ENCODE assay signal across 9 mouse cellular contexts in genomic region chr13:55465830-55466440, GRCm38 (mm10). TPM values are rescaled to one million over a fixed set of nuclear protein-coding genes. Genes with fewer than 3 reads are reported as not detected.
A peak's percentile ranks its signal among the peaks of the same experiment; 100 is the strongest.
DNase-seq lines count a peak whose midpoint lies in the region; ATAC-seq and TF ChIP-seq lines count a peak whose summit lies in the region.
"Had no signal": no experiment of that assay in that cellular context is flagged by ENCODE, and none has a peak within 500 bp of the region (broad histone marks: within the 10 kb centered on the region; RNA-seq: fewer than 3 reads in every experiment).

No protein-coding gene starts in this region.

- H3K4me3 ChIP-seq in forebrain, embryonic 10.5 days = peak overlapping the region; percentile 76; the same call in 1 of the 2 replicates
- H3K4me3 ChIP-seq in hindbrain, embryonic 16.5 days (ENCODE audit: low read length) = peak overlapping the region; percentile 66
- H3K4me3 ChIP-seq in midbrain, postnatal 0 days (ENCODE audit: low read depth, low read length) = peak overlapping the region; percentile 85
- H3K4me3 ChIP-seq: liver, embryonic 15.5 days had no signal

- ATAC-seq in frontal cortex, adult (ENCODE audit: low TSS enrichment) = peak; percentile 17; the same call in 1 of the 2 replicates
- ATAC-seq in hindbrain, embryonic 16.5 days = no peak
- ATAC-seq in midbrain, postnatal 0 days (ENCODE audit: low FRiP score) = no peak

- no peak for TF ChIP-seq CTCF in midbrain, postnatal 0 days (IDR thresholded peaks at IDR 0.05)

- H3K4me2 ChIP-seq in hindbrain, embryonic 16.5 days (ENCODE audit: low read length) = peak overlapping the region; percentile 94
- H3K4me2 ChIP-seq in midbrain, postnatal 0 days (ENCODE audit: low read depth, low read length, poor library complexity, severe bottlenecking) = peak overlapping the region; percentile 84
- H3K4me2 ChIP-seq: liver, embryonic 15.5 days had no signal

- no peak for DNase-seq in frontal cortex, postnatal 10 days (ENCODE audit: low spot score in 2 of 2)
- no peak for DNase-seq in forebrain, embryonic 10.5 days (ENCODE audit: extremely low spot score, low spot score)
- DNase-seq in midbrain, postnatal 0 days (ENCODE audit: low spot score) = no peak
- no peak for DNase-seq in Muller cell, postnatal 12 days (ENCODE audit: inconsistent ontology term)
- no peak for DNase-seq in embryo, embryonic 10.5 days (ENCODE audit: low spot score)
- no peak for DNase-seq in kidney, postnatal 25 days

- H3K9me3 ChIP-seq in forebrain, embryonic 10.5 days = no peaks in the 10 kb centered on the region
- H3K9me3 ChIP-seq in hindbrain, embryonic 16.5 days (ENCODE audit: control insufficient read depth, low read length) = no peaks in the 10 kb centered on the region
- no peaks in the 10 kb centered on the region for H3K9me3 ChIP-seq in midbrain, postnatal 0 days (ENCODE audit: low read length)
- H3K9me3 ChIP-seq: liver, embryonic 15.5 days had no signal

- peak overlapping the region; percentile 78 for H3K9ac ChIP-seq in hindbrain, embryonic 16.5 days (ENCODE audit: low read depth, low read length)
- H3K9ac ChIP-seq in midbrain, postnatal 0 days (replicated peaks; ENCODE audit: low read length, poor library complexity, severe bottlenecking) = peak overlapping the region; percentile 95
- H3K9ac ChIP-seq: liver, embryonic 15.5 days had no signal

- H3K27ac ChIP-seq in forebrain, embryonic 10.5 days = peak overlapping the region; percentile 97
- peak overlapping the region; percentile 9; the same call in 1 of the 2 replicates for H3K27ac ChIP-seq in hindbrain, embryonic 16.5 days (ENCODE audit: low read depth, low read length)
- H3K27ac ChIP-seq in midbrain, postnatal 0 days (ENCODE audit: low read depth, low read length) = peak overlapping the region; percentile 98
- H3K27ac ChIP-seq: liver, embryonic 15.5 days had no signal

- 81% methylated on average over 5 of the region's 5 CpGs for WGBS in forebrain, embryonic 10.5 days
- WGBS in hindbrain, embryonic 16.5 days = 51% methylated on average over 5 of the region's 5 CpGs
- WGBS in midbrain, postnatal 0 days = 43% methylated on average over 5 of the region's 5 CpGs

- H3K27me3 ChIP-seq in forebrain, embryonic 10.5 days (ENCODE audit: poor library complexity, severe bottlenecking) = 0 out of 2 replicates have a peak, but pooled peaks cover 14% of the 10 kb centered on the region
- no peaks in the 10 kb centered on the region for H3K27me3 ChIP-seq in hindbrain, embryonic 16.5 days (replicated peaks; ENCODE audit: control insufficient read depth, insufficient read depth, low read length)
- H3K27me3 ChIP-seq in midbrain, postnatal 0 days (ENCODE audit: insufficient read depth, low read length) = no peaks in the 10 kb centered on the region

- peaks cover 19% of the 10 kb centered on the region for H3K36me3 ChIP-seq in forebrain, embryonic 10.5 days (replicated peaks)
- H3K36me3 ChIP-seq in hindbrain, embryonic 16.5 days (ENCODE audit: control insufficient read depth, insufficient read depth, low read length) = no peaks in the 10 kb centered on the region
- no peaks in the 10 kb centered on the region for H3K36me3 ChIP-seq in midbrain, postnatal 0 days (ENCODE audit: insufficient read depth, low read length)

- H3K4me1 ChIP-seq in forebrain, embryonic 10.5 days = peaks cover 88% of the 10 kb centered on the region
- peaks cover 70% of the 10 kb centered on the region for H3K4me1 ChIP-seq in hindbrain, embryonic 16.5 days (ENCODE audit: control insufficient read depth, insufficient read depth, low read depth, low read length)
- peaks cover 24% of the 10 kb centered on the region; the same call in 1 of the 2 replicates for H3K4me1 ChIP-seq in midbrain, postnatal 0 days (ENCODE audit: insufficient read depth, low read length)

RNA-seq across cellular contexts. Expression of gene Prr7, which starts 1.9 kb away (rescaled TPM):
- 0.75 and 0.88 TPM in 2 replicates for polyA plus RNA-seq in forebrain, embryonic 10.5 days (2016; fragmentation: Nextera tagmentation; extraction: Ambion mirVana)
- 4.4 and 4.9 TPM in 2 replicates for polyA plus RNA-seq in hindbrain, embryonic 16.5 days (2015; fragmentation: Nextera tagmentation; extraction: Ambion mirVana)
- total RNA-seq in midbrain, postnatal 0 days (2014; rRNA removed) = 101 and 131 TPM in 2 replicates
- polyA plus RNA-seq in midbrain, postnatal 0 days (2015; fragmentation: Nextera tagmentation; extraction: Ambion mirVana) = 6.6 and 8.1 TPM in 2 replicates
- polyA plus RNA-seq: liver, embryonic 15.5 days had no signal

RNA-seq across cellular contexts. Expression of gene Grk6, which starts 21.1 kb away (rescaled TPM):
- 44.8 and 51.1 TPM in 2 replicates for polyA plus RNA-seq in forebrain, embryonic 10.5 days (2016; fragmentation: Nextera tagmentation; extraction: Ambion mirVana)
- 15.8 and 25.0 TPM in 2 replicates for polyA plus RNA-seq in hindbrain, embryonic 16.5 days (2015; fragmentation: Nextera tagmentation; extraction: Ambion mirVana)
- total RNA-seq in midbrain, postnatal 0 days (2014; rRNA removed) = 70.4 and 71.9 TPM in 2 replicates
- 35.5 and 35.8 TPM in 2 replicates for polyA plus RNA-seq in midbrain, postnatal 0 days (2015; fragmentation: Nextera tagmentation; extraction: Ambion mirVana)

RNA-seq across cellular contexts. Expression of gene Dbn1, which starts 22.0 kb away (rescaled TPM):
- polyA plus RNA-seq in forebrain, embryonic 10.5 days (2016; fragmentation: Nextera tagmentation; extraction: Ambion mirVana) = 346 and 355 TPM in 2 replicates
- 482 and 556 TPM in 2 replicates for polyA plus RNA-seq in hindbrain, embryonic 16.5 days (2015; fragmentation: Nextera tagmentation; extraction: Ambion mirVana)
- total RNA-seq in midbrain, postnatal 0 days (2014; rRNA removed) = 498 and 510 TPM in 2 replicates
- 482 and 484 TPM in 2 replicates for polyA plus RNA-seq in midbrain, postnatal 0 days (2015; fragmentation: Nextera tagmentation; extraction: Ambion mirVana)

RNA-seq across cellular contexts. Expression of gene F12, which starts 39.3 kb away (rescaled TPM):
- polyA plus RNA-seq in forebrain, embryonic 10.5 days (2016; fragmentation: Nextera tagmentation; extraction: Ambion mirVana) = not detected in 2 replicates
- polyA plus RNA-seq in hindbrain, embryonic 16.5 days (2015; fragmentation: Nextera tagmentation; extraction: Ambion mirVana) = 0.14 and 0.38 TPM in 2 replicates
- total RNA-seq in midbrain, postnatal 0 days (2014; rRNA removed) = not detected in 2 replicates
- 0.43 and 0.49 TPM in 2 replicates for polyA plus RNA-seq in midbrain, postnatal 0 days (2015; fragmentation: Nextera tagmentation; extraction: Ambion mirVana)

RNA-seq across cellular contexts. Expression of gene Pdlim7, which starts 47.5 kb away (rescaled TPM):
- polyA plus RNA-seq in forebrain, embryonic 10.5 days (2016; fragmentation: Nextera tagmentation; extraction: Ambion mirVana) = 200 and 209 TPM in 2 replicates
- 161 and 177 TPM in 2 replicates for polyA plus RNA-seq in hindbrain, embryonic 16.5 days (2015; fragmentation: Nextera tagmentation; extraction: Ambion mirVana)
- total RNA-seq in midbrain, postnatal 0 days (2014; rRNA removed) = 32.3 and 41.3 TPM in 2 replicates
- polyA plus RNA-seq in midbrain, postnatal 0 days (2015; fragmentation: Nextera tagmentation; extraction: Ambion mirVana) = 153 and 171 TPM in 2 replicates

Comparison
In these comparisons a context has a peak if more than half of its experiments do, and no peak if none do; other contexts are left out.
1. H3K27ac ChIP-seq: peak in every context shown above with its lines; median percentile 98 in midbrain, postnatal 0 days; 97 in forebrain, embryonic 10.5 days; 9 in hindbrain, embryonic 16.5 days.